Mouse (Mus musculus) lung, postnatal 0 days (tissue): ENCODE results near the gene Ddx27.

Source experiments
- CTCF ChIP-seq: IDR thresholded peaks from 2 replicates; pipeline ENCODE4 v1.5.1; 2016; ENCODE audit warnings: antibody characterized with exemption, mild to moderate bottlenecking
- EP300 ChIP-seq: IDR thresholded peaks from 2 replicates; pipeline ENCODE4 v1.6.1; 2016; ENCODE audit warnings: antibody characterized with exemption, mild to moderate bottlenecking, control low read depth

DNA sequence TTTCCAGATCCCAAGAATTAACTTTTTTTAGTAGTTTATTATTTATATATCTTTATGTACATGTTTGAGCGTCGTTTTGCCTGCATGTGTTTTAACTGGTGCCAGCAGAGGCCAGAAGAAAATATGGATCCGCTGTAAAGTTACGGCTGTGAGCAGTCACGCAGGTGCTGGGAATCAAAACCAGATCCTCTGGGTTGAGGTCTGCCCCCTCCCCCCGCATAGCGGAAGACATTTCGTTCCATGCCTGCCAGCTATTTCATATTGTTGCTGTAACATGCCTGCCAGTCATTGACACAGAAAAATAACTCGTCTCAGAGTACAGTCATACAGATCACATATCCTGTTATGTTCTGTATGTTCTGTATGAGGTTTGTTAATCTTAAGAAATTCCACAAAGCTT lies 13.5 kb upstream of the Ddx27 start:
- TF ChIP-seq CTCF (no peak), EP300 (no peak)
